Mouse (Mus musculus): Measurements from ENCODE around the gene Ikzf4. TPM values are rescaled to one million over a fixed set of nuclear protein-coding genes. Genes with fewer than 3 reads are reported as not detected.

Gene Ikzf4
- polyA plus RNA-seq, 1 experiment from 2014 or later: 0.15 TPM

GRCm38 (mm10) chr10:128602470-128603128, 43.2 kb downstream of the Ikzf4 start:
- WGBS (ENCODE audit: insufficient replicate concordance): 50% methylated on average over 4 of the region's 4 CpGs
- H3K27ac ChIP-seq (ENCODE audit: low read length): no peak overlapping the region
- no peak overlapping the region for H3K9ac ChIP-seq (ENCODE audit: low read depth, low read length)
- ATAC-seq (ENCODE audit: low read depth): no peak
- no peak overlapping the region for H3K4me2 ChIP-seq (ENCODE audit: low read depth, low read length)
- H3K36me3 ChIP-seq (ENCODE audit: control insufficient read depth, insufficient read depth): no peaks in the 10 kb centered on the region
- no peak overlapping the region for H3K4me3 ChIP-seq (ENCODE audit: low read depth, low read length)
- no peaks in the 10 kb centered on the region; the same call in 1 of the 2 replicates for H3K4me1 ChIP-seq (ENCODE audit: control insufficient read depth, low read depth, low read length)
- H3K9me3 ChIP-seq (replicated peaks; ENCODE audit: control insufficient read depth, low read length): no peaks in the 10 kb centered on the region
- no peaks in the 10 kb centered on the region for H3K27me3 ChIP-seq (ENCODE audit: control insufficient read depth, insufficient read depth, low read depth, low read length)

- Histone ChIP-seq H3K27ac (ENCODE audit: low read length) (no peak overlapping the region), H3K4me1 (ENCODE audit: control insufficient read depth, low read depth, low read length) (no peaks in the 10 kb centered on the region; the same call in 1 of the 2 replicates), H3K4me3 (ENCODE audit: low read depth, low read length) (no peak overlapping the region), H3K36me3 (ENCODE audit: control insufficient read depth, insufficient read depth) (no peaks in the 10 kb centered on the region), H3K4me2 (ENCODE audit: low read depth, low read length) (no peak overlapping the region), H3K27me3 (ENCODE audit: control insufficient read depth, insufficient read depth, low read depth, low read length) (no peaks in the 10 kb centered on the region), H3K9ac (ENCODE audit: low read depth, low read length) (no peak overlapping the region), H3K9me3 (replicated peaks; ENCODE audit: control insufficient read depth, low read length) (no peaks in the 10 kb centered on the region)
- no peak for ATAC-seq (ENCODE audit: low read depth)
- WGBS (ENCODE audit: insufficient replicate concordance): 74% methylated on average over 1 of the region's 1 CpGs
Measured at GRCm38 (mm10) chr10:128601499-128601898, 44.3 kb downstream of the Ikzf4 start.

- no peak for ATAC-seq (ENCODE audit: low read depth)
- H3K27me3 ChIP-seq (ENCODE audit: control insufficient read depth, insufficient read depth, low read depth, low read length): no peaks in the 10 kb centered on the region
- WGBS (ENCODE audit: insufficient replicate concordance): 35% methylated on average over 2 of the region's 2 CpGs
Measured at GRCm38 (mm10) chr10:128598476-128598875, 47.3 kb downstream of the Ikzf4 start.

DNA sequence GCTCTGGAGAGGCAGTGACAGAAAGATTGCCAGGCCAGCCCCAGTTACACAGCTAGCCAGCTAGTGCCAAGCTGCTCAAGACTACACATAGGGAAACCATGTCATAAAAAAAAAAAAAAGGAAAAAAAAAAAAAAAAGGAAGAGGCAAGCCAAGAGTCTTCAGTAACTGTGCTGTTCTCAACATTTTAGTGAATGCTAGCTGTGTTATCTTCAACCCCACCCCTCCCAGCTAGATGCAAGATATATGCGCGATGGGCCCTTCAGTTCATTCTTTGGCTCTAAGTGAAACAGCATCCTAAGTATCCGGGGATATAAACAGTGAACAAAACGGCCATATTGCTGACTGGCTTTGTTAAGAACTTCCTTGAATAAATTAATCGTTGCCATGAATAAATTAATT, 53.0 kb downstream of the Ikzf4 start:
- 48% methylated on average over 5 of the region's 5 CpGs for WGBS (ENCODE audit: insufficient replicate concordance)
- no peak for ATAC-seq (ENCODE audit: low read depth)
- Histone ChIP-seq H3K9me3 (replicated peaks; ENCODE audit: control insufficient read depth, low read length) (no peaks in the 10 kb centered on the region), H3K27me3 (ENCODE audit: control insufficient read depth, insufficient read depth, low read depth, low read length) (peaks cover 34% of the 10 kb centered on the region), H3K9ac (ENCODE audit: low read depth, low read length) (no peak overlapping the region), H3K36me3 (ENCODE audit: control insufficient read depth, insufficient read depth) (no peaks in the 10 kb centered on the region), H3K4me3 (ENCODE audit: low read depth, low read length) (no peak overlapping the region), H3K4me1 (ENCODE audit: control insufficient read depth, low read depth, low read length) (peaks cover 11% of the 10 kb centered on the region), H3K4me2 (ENCODE audit: low read depth, low read length) (no peak overlapping the region), H3K27ac (ENCODE audit: low read length) (no peak overlapping the region)

More at GRCm38 (mm10) chr10:128598476-128598875, 47.3 kb downstream of the Ikzf4 start:
- H3K9me3 ChIP-seq (replicated peaks; ENCODE audit: control insufficient read depth, low read length): no peaks in the 10 kb centered on the region
- no peaks in the 10 kb centered on the region for H3K36me3 ChIP-seq (ENCODE audit: control insufficient read depth, insufficient read depth)
- H3K27ac ChIP-seq (ENCODE audit: low read length): no peak overlapping the region
- H3K4me1 ChIP-seq (ENCODE audit: control insufficient read depth, low read depth, low read length): no peaks in the 10 kb centered on the region
- H3K4me2 ChIP-seq (ENCODE audit: low read depth, low read length): no peak overlapping the region
- no peak overlapping the region for H3K4me3 ChIP-seq (ENCODE audit: low read depth, low read length)
- no peak overlapping the region for H3K9ac ChIP-seq (ENCODE audit: low read depth, low read length)

- ATAC-seq (ENCODE audit: low read depth): no peak
- no peaks in the 10 kb centered on the region for H3K36me3 ChIP-seq (ENCODE audit: control insufficient read depth, insufficient read depth)
- 38% methylated on average over 6 of the region's 6 CpGs for WGBS (ENCODE audit: insufficient replicate concordance)
- H3K27ac ChIP-seq (ENCODE audit: low read length): no peak overlapping the region
- H3K4me1 ChIP-seq (ENCODE audit: control insufficient read depth, low read depth, low read length): peaks cover 16% of the 10 kb centered on the region
- H3K27me3 ChIP-seq (ENCODE audit: control insufficient read depth, insufficient read depth, low read depth, low read length): peaks cover 47% of the 10 kb centered on the region
- no peak overlapping the region for H3K4me2 ChIP-seq (ENCODE audit: low read depth, low read length)
- no peak overlapping the region for H3K9ac ChIP-seq (ENCODE audit: low read depth, low read length)
- no peak overlapping the region for H3K4me3 ChIP-seq (ENCODE audit: low read depth, low read length)
- no peaks in the 10 kb centered on the region for H3K9me3 ChIP-seq (replicated peaks; ENCODE audit: control insufficient read depth, low read length)
Measured at GRCm38 (mm10) chr10:128591436-128591835, 54.4 kb downstream of the Ikzf4 start.

DNA sequence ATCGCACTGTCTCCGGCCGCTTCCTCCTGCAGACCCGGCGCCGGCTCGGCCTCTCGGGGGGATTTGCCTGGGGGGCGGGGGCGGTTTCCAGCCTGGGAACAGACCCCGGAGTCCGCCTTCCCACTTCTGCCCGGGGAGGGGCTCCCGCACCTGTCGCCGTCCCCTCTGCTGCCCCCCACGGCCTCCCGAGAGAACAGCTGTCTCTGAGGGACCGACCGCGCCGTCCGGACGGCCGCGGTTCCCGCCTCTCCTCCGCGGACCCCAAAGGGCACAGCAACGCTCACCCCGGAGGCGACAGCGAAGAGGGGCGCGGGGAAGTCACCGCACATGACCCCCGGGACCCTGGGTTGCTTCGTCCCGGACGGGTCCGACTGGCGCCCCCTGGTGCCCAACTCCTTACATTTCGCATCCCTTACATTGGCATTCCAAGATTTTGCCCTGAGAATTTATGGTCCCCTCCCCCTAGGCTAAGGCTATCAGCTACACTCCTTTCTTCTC, 55.5 kb downstream of the Ikzf4 start:
- no peaks in the 10 kb centered on the region for H3K9me3 ChIP-seq (replicated peaks; ENCODE audit: control insufficient read depth, low read length)
- peak overlapping the region; percentile 60 for H3K4me3 ChIP-seq (ENCODE audit: low read depth, low read length)
- H3K9ac ChIP-seq (ENCODE audit: low read depth, low read length): peak overlapping the region; percentile 47; the same call in 1 of the 2 replicates
- under 1% methylated on average over 41 of the region's 43 CpGs for WGBS (ENCODE audit: insufficient replicate concordance)
- H3K4me1 ChIP-seq (ENCODE audit: control insufficient read depth, low read depth, low read length): peaks cover 16% of the 10 kb centered on the region
- peaks cover 54% of the 10 kb centered on the region for H3K27me3 ChIP-seq (ENCODE audit: control insufficient read depth, insufficient read depth, low read depth, low read length)
- H3K27ac ChIP-seq (ENCODE audit: low read length): no peak overlapping the region
- peak; percentile 11; the same call in 1 of the 2 replicates for ATAC-seq (ENCODE audit: low read depth)
- H3K4me2 ChIP-seq (ENCODE audit: low read depth, low read length): peak overlapping the region; percentile 73
- no peaks in the 10 kb centered on the region for H3K36me3 ChIP-seq (ENCODE audit: control insufficient read depth, insufficient read depth)

DNA sequence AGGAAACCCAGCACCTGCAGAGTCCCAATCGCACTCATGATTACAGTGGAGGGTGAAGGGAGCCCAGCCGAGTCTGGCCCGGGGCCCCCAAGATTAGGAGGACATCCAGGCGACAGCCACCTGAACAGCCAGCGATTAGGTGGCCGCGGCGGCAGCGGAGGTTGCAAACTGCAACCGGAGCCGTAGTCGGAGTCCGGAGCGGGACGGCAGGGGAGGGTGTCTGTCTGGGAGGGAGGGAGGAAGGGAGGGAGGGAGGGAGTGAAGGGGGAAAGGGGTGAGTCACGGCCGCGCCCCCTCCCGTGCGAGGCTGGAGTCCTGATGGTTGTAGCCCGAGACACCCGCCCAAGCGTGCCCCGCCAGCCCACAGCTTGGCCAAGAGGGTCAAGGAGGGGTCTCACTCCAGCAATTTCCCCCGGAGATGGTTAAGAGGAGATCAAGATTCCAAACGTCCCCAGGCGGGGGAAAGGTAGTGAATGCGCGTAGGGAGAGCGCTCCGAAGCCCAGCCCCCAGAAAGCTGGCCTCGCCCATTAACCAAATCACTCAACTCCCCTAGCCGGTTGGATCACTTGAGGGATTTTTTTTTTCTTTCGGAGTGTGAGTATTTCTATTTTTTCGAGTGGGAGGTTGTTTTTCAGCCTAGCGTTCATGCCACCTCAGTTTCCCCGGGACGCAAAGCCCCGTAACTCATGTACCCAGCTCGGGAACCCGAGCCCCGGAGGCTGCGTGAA, 56.2 kb downstream of the Ikzf4 start, which contains the start of gene Erbb3:
TSS of gene Erbb3 (minus strand) at position 189 of the 729 bp plus-strand sequence.
- H3K36me3 ChIP-seq (ENCODE audit: control insufficient read depth, insufficient read depth): no peaks in the 10 kb centered on the region
- under 1% methylated on average over 43 of the region's 43 CpGs for WGBS (ENCODE audit: insufficient replicate concordance)
- H3K27ac ChIP-seq (ENCODE audit: low read length): peak within 1 kb of the TSS; percentile 67
- peaks cover 58% of the 10 kb centered on the region for H3K27me3 ChIP-seq (ENCODE audit: control insufficient read depth, insufficient read depth, low read depth, low read length)
- ATAC-seq (ENCODE audit: low read depth): peak; percentile 64
- H3K4me2 ChIP-seq (ENCODE audit: low read depth, low read length): peak within 1 kb of the TSS; percentile 73
- peak within 1 kb of the TSS; percentile 50 for H3K9ac ChIP-seq (ENCODE audit: low read depth, low read length)
- H3K9me3 ChIP-seq (replicated peaks; ENCODE audit: control insufficient read depth, low read length): no peaks in the 10 kb centered on the region
- peak within 1 kb of the TSS; percentile 60 for H3K4me3 ChIP-seq (ENCODE audit: low read depth, low read length)
- peaks cover 16% of the 10 kb centered on the region for H3K4me1 ChIP-seq (ENCODE audit: control insufficient read depth, low read depth, low read length)

DNA sequence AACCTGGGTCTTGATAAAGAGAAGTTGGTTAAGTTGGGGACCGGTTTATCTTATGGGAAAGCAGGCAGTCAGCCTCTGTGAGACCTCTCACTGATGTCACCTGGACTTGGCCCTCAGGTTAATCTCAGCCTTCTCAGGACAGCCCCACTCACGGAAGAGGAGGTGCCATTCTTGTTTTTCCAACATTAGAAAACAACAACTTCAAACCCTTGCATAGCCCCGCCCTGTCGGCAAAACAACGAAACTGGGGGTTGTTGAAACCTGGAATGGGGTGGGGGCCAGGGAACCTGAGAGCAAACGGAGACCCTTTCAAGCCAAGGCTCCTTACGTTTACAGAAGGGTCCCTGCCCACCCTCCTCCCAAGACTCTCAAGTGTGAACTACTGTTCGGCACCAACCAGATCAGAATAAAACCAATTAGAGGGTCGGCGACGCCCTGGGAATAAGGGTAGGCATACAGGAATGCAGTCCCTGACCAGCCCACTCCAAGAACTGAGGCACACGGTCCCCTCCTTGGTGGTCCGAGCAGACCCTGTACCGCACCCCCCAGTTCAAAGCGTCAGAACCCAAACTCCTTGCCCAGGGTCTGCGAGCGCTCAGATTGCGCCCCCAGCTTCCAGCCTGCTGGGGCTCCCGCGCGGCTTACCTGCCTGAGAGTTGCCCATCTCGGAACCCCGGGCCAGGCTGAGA, 56.9 kb downstream of the Ikzf4 start:
- H3K9me3 ChIP-seq (replicated peaks; ENCODE audit: control insufficient read depth, low read length): no peaks in the 10 kb centered on the region
- 4% methylated on average over 23 of the region's 23 CpGs for WGBS (ENCODE audit: insufficient replicate concordance)
- H3K4me1 ChIP-seq (ENCODE audit: control insufficient read depth, low read depth, low read length): peaks cover 16% of the 10 kb centered on the region
- H3K36me3 ChIP-seq (ENCODE audit: control insufficient read depth, insufficient read depth): no peaks in the 10 kb centered on the region
- peaks cover 60% of the 10 kb centered on the region for H3K27me3 ChIP-seq (ENCODE audit: control insufficient read depth, insufficient read depth, low read depth, low read length)
- no peak; the same call in 1 of the 2 replicates for ATAC-seq (ENCODE audit: low read depth)
- peak overlapping the region; percentile 67 for H3K27ac ChIP-seq (ENCODE audit: low read length)
- peak overlapping the region; percentile 73 for H3K4me2 ChIP-seq (ENCODE audit: low read depth, low read length)
- peak overlapping the region; percentile 50 for H3K9ac ChIP-seq (ENCODE audit: low read depth, low read length)
- peak overlapping the region; percentile 60 for H3K4me3 ChIP-seq (ENCODE audit: low read depth, low read length)

Data from liver, embryonic 16.5 days (tissue).